Mouse (Mus musculus) CH12.LX (cell line): ENCODE measurements at regions not wholly inside any gene's neighbourhood (a gene's known extent, or its start where the extent isn't known, plus 50 kb on each side); places are given as distances from the start of the nearest gene placed in this dataset.

Source experiments
- CTCF ChIP-seq, 2 experiments: IDR thresholded peaks in 1 of 2; conservative IDR thresholded peaks in 1 of 2; 2 replicates each; pipeline ENCODE4 v1.5.1; 2011 to 2012; ENCODE audit warnings: low read depth in 2 of 2, low read length in 2 of 2, improper control_type of control experiment in 1 of 2, inconsistent platforms in 1 of 2, mild to moderate bottlenecking in 1 of 2, moderate library complexity in 1 of 2
- EP300 ChIP-seq: IDR thresholded peaks from 2 replicates; pipeline ENCODE4 v1.6.1; 2011; ENCODE audit warnings: low read length, improper control_type of control experiment
- HCFC1 ChIP-seq: IDR thresholded peaks from 2 replicates; pipeline ENCODE4 v1.6.1; 2012; ENCODE audit warnings: low read depth, mild to moderate bottlenecking, inconsistent platforms, low read length, improper control_type of control experiment
- MAFK ChIP-seq: IDR thresholded peaks from 2 replicates; pipeline ENCODE4 v1.6.1; 2011; ENCODE audit warnings: low read length, improper control_type of control experiment; ENCODE audit not compliant: insufficient replicate concordance
- MYC ChIP-seq: IDR thresholded peaks from 2 replicates; pipeline ENCODE4 v1.6.1; 2011; ENCODE audit warnings: low read depth, mild to moderate bottlenecking, improper control_type of control experiment, low read length
- POLR2A ChIP-seq: IDR thresholded peaks from 2 replicates; pipeline ENCODE4 v1.6.1; 2011; ENCODE audit warnings: low read depth, mild to moderate bottlenecking, improper control_type of control experiment, low read length
- RCOR1 ChIP-seq: conservative IDR thresholded peaks from 2 replicates; pipeline ENCODE4 v1.6.1; 2012; ENCODE audit warnings: low read depth, mild to moderate bottlenecking, inconsistent platforms, low read length, improper control_type of control experiment
- SMC3 ChIP-seq: IDR thresholded peaks from 2 replicates; pipeline ENCODE4 v1.6.1; 2011; ENCODE audit warnings: low read depth, low read length, improper control_type of control experiment
- TCF12 ChIP-seq: IDR thresholded peaks from 2 replicates; pipeline ENCODE4 v1.6.1; 2014; ENCODE audit warnings: low read depth, mild to moderate bottlenecking, inconsistent platforms, low read length, improper control_type of control experiment
- USF2 ChIP-seq: conservative IDR thresholded peaks from 2 replicates; pipeline ENCODE4 v1.6.1; 2011; ENCODE audit warnings: low read depth, low read length, improper control_type of control experiment

DNA sequence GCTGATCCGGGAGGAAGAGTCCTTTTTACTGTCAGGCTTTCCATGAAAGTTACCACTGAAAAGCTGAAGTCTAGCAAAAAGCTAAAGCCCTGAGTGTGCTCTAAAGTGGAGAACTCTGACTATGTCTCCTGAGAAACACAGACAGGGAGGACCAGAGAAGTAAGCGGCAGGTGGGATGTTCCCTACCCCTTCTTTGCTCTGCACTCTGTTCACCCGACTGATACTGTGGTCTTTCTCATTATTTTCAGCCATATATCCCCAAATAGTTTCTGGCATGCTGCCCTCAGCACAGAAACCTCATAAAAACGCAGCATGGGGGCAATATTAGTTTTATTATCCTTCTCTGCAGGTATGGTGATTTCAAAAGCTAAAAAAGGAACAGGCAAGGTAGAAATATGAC lies 126.7 kb upstream of the Ctso start:
- TF ChIP-seq CTCF (conservative IDR thresholded peaks at IDR 0.05 in 1 of 2, IDR thresholded peaks at IDR 0.05 in 1 of 2; ENCODE audit: low read depth in 2 of 2, low read length in 2 of 2) (no peak), MAFK (no peak), TCF12 (no peak), POLR2A (no peak), HCFC1 (no peak), SMC3 (no peak), MYC (no peak), USF2 (no peak), RCOR1 (no peak), EP300 (no peak)
